Mouse (Mus musculus) bone marrow, adult 2 months (tissue): Measurements from ENCODE around the gene Praf2.

Experiments
- CTCF ChIP-seq: fragments of 200-500 bp; IDR thresholded peaks from 2 replicates; pipeline ENCODE4 v1.5.1; 2011; ENCODE audit warnings: low read length, control low read depth; ENCODE audit not compliant: control insufficient read depth, insufficient read depth
- POLR2A ChIP-seq: fragments of 200-500 bp; IDR thresholded peaks from 2 replicates; pipeline ENCODE4 v1.6.1; 2011; ENCODE audit warnings: low read depth, mild to moderate bottlenecking, control low read depth, low read length, borderline replicate concordance; ENCODE audit not compliant: control insufficient read depth

DNA sequence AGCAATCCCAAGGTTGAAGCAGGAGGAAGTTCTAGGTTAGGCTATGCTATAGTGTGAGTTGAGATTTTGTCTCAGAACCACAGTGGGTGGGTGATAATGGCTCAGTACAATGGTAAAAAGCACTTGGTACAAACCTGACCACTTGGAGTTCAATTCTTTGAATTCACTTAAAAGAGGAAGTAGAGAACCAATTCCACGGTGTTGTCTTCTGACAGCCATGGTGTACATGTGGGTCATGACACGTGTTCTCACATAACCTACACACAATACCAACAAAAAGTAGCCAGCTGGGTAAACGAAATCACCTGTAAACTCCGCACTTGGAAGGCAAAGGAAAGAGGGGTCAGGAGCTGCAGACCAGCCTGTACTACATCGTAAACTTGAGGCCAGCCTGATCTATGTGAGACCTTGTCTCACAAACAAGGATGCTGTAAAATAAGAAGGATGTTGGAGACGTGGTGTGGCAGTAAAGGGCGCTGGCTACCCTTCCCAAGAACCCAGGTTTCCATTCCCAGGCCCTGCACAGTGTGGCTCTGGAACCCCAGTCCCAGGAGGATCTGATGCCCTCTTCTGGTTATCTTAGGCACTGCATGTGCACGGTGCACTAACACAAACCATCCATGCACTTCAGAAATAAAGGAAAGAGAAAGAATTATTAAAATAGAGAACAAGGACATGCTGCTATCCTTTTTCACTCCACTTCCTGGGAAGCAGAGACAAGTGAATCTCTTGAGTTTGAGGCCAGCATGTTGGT, 48.3 kb downstream of the Praf2 start:
- peak; percentile 58 for TF ChIP-seq CTCF
- no peak for TF ChIP-seq POLR2A
